Mouse (Mus musculus) thymus, adult 2 months (tissue): ENCODE results near the gene Spop. TPM values are rescaled to one million over a fixed set of nuclear protein-coding genes. Genes with fewer than 3 reads are reported as not detected.

Experiments used
- DNase-seq: peaks from one replicate; pipeline ENCODE4 v3.0.0; 2021
- H3K27ac ChIP-seq: fragments of 200-500 bp; 2 replicates; pipeline ENCODE4 v1.5.1; 2012; ENCODE audit warnings: low read length, control low read depth; ENCODE audit not compliant: control insufficient read depth, insufficient read depth
- H3K27me3 ChIP-seq: fragments of 200-500 bp; 2 replicates; pipeline ENCODE4 v1.6.1; 2012; ENCODE audit warnings: mild to moderate bottlenecking, low read length, moderate library complexity, mixed read lengths; ENCODE audit not compliant: control insufficient read depth, insufficient read depth
- H3K36me3 ChIP-seq: fragments of 200-500 bp; 2 replicates; pipeline ENCODE4 v1.6.1; 2012; ENCODE audit warnings: mild to moderate bottlenecking, low read length, moderate library complexity; ENCODE audit not compliant: control insufficient read depth, insufficient read depth
- H3K4me1 ChIP-seq: fragments of 200-500 bp; replicated peaks from 2 replicates; pipeline ENCODE4 v1.6.1; 2012; ENCODE audit warnings: low read length; ENCODE audit not compliant: control insufficient read depth, insufficient read depth
- H3K4me3 ChIP-seq: fragments of 200-500 bp; 2 replicates; pipeline ENCODE4 v1.5.1; 2012; ENCODE audit warnings: mild to moderate bottlenecking, low read length, control low read depth, moderate library complexity; ENCODE audit not compliant: control insufficient read depth, insufficient read depth
- CTCF ChIP-seq: fragments of 200-500 bp; IDR thresholded peaks from 2 replicates; pipeline ENCODE4 v1.5.1; 2012; ENCODE audit warnings: mild to moderate bottlenecking, control low read depth, low read length, moderate library complexity, borderline replicate concordance; ENCODE audit not compliant: control insufficient read depth, poor library complexity, insufficient read depth; ENCODE audit errors: extremely low read depth
- POLR2A ChIP-seq: fragments of 200-500 bp; IDR thresholded peaks from 2 replicates; pipeline ENCODE4 v1.6.1; 2012; ENCODE audit warnings: mild to moderate bottlenecking, low read length, control low read depth, moderate library complexity; ENCODE audit not compliant: control insufficient read depth, poor library complexity, insufficient read depth; ENCODE audit errors: extremely low read depth
- WGBS: fragments of 180-500 bp; shearing (Covaris S2); methylation state at CpG from one replicate; pipeline ENCODE4 v1.1.7; 2018; 5-methylcytosine and 5-hydroxymethylcytosine counted together
- polyA plus RNA-seq: library from polyadenylated mRNA; depleted of rRNA; stranded (reverse); fragments of >200 nt; gene quantifications from 2 replicates; pipeline ENCODE4 v1.2.3, GENCODE M21; 2012

Spop gene
- polyA plus RNA-seq, 1 experiment, result 47.9 TPM

DNA sequence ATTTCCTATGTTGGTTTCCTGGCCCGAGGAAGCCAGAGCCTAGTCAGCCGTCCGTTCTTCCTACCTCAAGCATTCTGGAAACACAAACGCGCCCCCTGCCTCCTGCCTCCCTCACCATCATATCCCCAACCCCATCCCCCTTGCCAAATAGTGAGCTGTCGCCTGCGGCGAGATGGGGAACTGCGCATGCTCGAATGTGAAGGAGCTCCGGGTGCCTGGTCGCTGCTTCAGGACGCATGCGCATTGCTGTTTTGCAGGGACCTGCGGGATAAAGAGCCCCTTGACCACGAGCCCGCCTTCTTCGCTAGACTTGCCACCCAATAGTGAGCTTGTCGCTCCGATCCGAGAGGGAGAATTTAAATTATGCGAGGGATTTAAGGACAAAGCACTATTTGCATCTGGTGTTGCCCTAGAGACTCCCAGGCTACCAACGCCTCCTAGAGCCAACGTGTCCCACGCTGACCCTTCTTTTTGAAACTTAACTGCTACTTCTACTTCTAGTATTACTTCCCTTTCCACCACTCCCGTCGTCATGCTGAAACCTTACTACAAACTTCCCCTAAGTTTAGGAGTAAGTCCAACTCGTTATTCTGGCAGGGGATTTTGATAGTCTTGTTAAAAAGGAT is 769 bp downstream of the Spop start:
- 0 out of 2 replicates have a peak, but pooled peaks have one; percentile 39 for TF ChIP-seq POLR2A
- peak; percentile 42; the same call in 1 of the 2 replicates for TF ChIP-seq CTCF
- H3K27me3 ChIP-seq, result no peaks in the 10 kb centered on the region
- H3K4me3 ChIP-seq, result peak overlapping the region; percentile 67
- WGBS, result under 1% methylated on average over 28 of the region's 28 CpGs
- H3K4me1 ChIP-seq, result peaks cover 2% of the 10 kb centered on the region; the same call in 1 of the 2 replicates
- peak overlapping the region; percentile 93 for H3K27ac ChIP-seq
- peak; percentile 91 for DNase-seq
- no peaks in the 10 kb centered on the region; the same call in 1 of the 2 replicates for H3K36me3 ChIP-seq

- Histone ChIP-seq H3K27me3 (no peaks in the 10 kb centered on the region), H3K4me3 (no peak overlapping the region), H3K4me1 (peaks cover 2% of the 10 kb centered on the region; the same call in 1 of the 2 replicates), H3K36me3 (no peaks in the 10 kb centered on the region; the same call in 1 of the 2 replicates), H3K27ac (no peak overlapping the region)
- TF ChIP-seq POLR2A, result no peak
- TF ChIP-seq CTCF, result no peak
- DNase-seq, result no peak
Observed at GRCm38 (mm10) chr11:95415931-95416330, 2.1 kb downstream of the Spop start.

GRCm38 (mm10) chr11:95417341-95417740 is 3.5 kb downstream of the Spop start:
- no peak for DNase-seq
- H3K4me1 ChIP-seq, result peaks cover 2% of the 10 kb centered on the region; the same call in 1 of the 2 replicates
- WGBS, result 67% methylated on average over 5 of the region's 5 CpGs
- no peak overlapping the region for H3K27ac ChIP-seq
- no peaks in the 10 kb centered on the region for H3K27me3 ChIP-seq
- TF ChIP-seq CTCF, result no peak
- no peak for TF ChIP-seq POLR2A
- H3K4me3 ChIP-seq, result no peak overlapping the region
- H3K36me3 ChIP-seq, result no peaks in the 10 kb centered on the region; the same call in 1 of the 2 replicates

GRCm38 (mm10) chr11:95420880-95421435 is 7.1 kb downstream of the Spop start:
- 85% methylated on average over 2 of the region's 2 CpGs for WGBS
- Histone ChIP-seq H3K27ac (no peak overlapping the region), H3K36me3 (no peaks in the 10 kb centered on the region; the same call in 1 of the 2 replicates), H3K4me3 (no peak overlapping the region), H3K27me3 (no peaks in the 10 kb centered on the region), H3K4me1 (peaks cover 2% of the 10 kb centered on the region; the same call in 1 of the 2 replicates)
- DNase-seq, result no peak
- TF ChIP-seq POLR2A (no peak), CTCF (no peak)

DNA sequence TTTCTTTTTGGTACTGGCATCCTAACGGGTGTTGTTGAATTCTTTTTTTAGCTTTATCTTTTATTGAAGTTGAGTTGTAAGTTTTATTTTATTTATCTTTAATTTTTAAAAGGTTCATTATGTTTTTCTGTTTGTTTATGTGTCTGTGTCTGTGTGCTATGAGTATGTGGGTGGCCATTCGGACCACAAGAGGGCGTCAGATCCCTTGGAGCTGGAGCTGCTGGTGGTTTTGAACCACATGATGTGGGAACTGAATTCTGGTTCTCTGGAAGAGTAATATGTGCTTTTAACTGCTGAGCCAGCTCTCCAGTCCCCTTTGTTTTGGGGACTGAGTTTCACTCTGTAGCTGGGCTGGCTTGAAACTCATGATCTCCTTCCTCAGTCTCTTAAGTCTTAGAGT is 9.6 kb downstream of the Spop start:
- 94% methylated on average over 3 of the region's 3 CpGs for WGBS
- Histone ChIP-seq H3K4me1 (no peaks in the 10 kb centered on the region), H3K27ac (no peak overlapping the region), H3K4me3 (no peak overlapping the region), H3K36me3 (no peaks in the 10 kb centered on the region; the same call in 1 of the 2 replicates), H3K27me3 (no peaks in the 10 kb centered on the region)
- no peak for TF ChIP-seq CTCF
- TF ChIP-seq POLR2A, result no peak
- DNase-seq, result no peak

- Histone ChIP-seq H3K4me3 (no peak overlapping the region), H3K4me1 (no peaks in the 10 kb centered on the region), H3K27me3 (no peaks in the 10 kb centered on the region), H3K36me3 (no peaks in the 10 kb centered on the region), H3K27ac (no peak overlapping the region)
- no peak for TF ChIP-seq POLR2A
- TF ChIP-seq CTCF, result no peak
- DNase-seq, result no peak
- 93% methylated on average over 2 of the region's 2 CpGs for WGBS
Observed at GRCm38 (mm10) chr11:95431344-95431743, 17.5 kb downstream of the Spop start.

DNA sequence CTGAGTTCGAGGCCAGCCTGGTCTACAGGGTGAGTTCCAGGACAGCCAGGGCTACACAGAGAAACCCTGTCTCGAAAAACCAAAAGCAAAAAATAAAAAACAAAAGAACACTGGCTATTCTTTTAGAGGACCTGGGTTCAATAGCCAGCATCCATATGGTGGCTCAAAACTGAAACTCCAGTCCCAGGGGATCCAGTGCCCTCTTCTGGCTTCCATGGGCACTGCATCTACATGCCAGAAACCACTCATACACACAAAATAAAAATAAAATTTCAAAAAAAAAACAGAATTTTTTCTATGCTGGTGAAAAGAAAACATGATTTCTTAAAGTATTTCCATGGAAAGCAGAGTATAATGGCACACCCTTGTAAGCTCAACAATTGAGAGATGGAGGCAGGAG is 18.3 kb downstream of the Spop start:
- no peak for TF ChIP-seq POLR2A
- TF ChIP-seq CTCF, result no peak
- DNase-seq, result peak; percentile 47
- H3K27me3 ChIP-seq, result no peaks in the 10 kb centered on the region
- H3K27ac ChIP-seq, result no peak overlapping the region
- WGBS, result 98% methylated on average over 2 of the region's 2 CpGs
- H3K4me3 ChIP-seq, result no peak overlapping the region
- no peaks in the 10 kb centered on the region for H3K4me1 ChIP-seq
- H3K36me3 ChIP-seq, result no peaks in the 10 kb centered on the region
